Mouse (Mus musculus) spleen, adult 2 months (tissue): ENCODE results near the gene Tfap4. TPM values are rescaled to one million over a fixed set of nuclear protein-coding genes. Genes with fewer than 3 reads are reported as not detected.

Experiments used
- DNase-seq, 2 experiments: peaks; one replicate each; pipeline versions ENCODE4 v3.0.0 to v3.0.0-alpha.2; 2012 to 2021; ENCODE audit warnings: low spot score in 2 of 2, low read depth in 1 of 2
- H3K27ac ChIP-seq: fragments of 200-500 bp; 2 replicates; pipeline ENCODE4 v1.5.1; 2012; ENCODE audit warnings: low read length, inconsistent platforms; ENCODE audit not compliant: insufficient read depth
- H3K27me3 ChIP-seq: fragments of 200-500 bp; 2 replicates; pipeline ENCODE4 v1.6.1; 2012; ENCODE audit warnings: mild to moderate bottlenecking, moderate library complexity, low read length, inconsistent platforms; ENCODE audit not compliant: control insufficient read depth, insufficient read depth
- H3K36me3 ChIP-seq: fragments of 200-500 bp; 2 replicates; pipeline ENCODE4 v1.6.1; 2012; ENCODE audit warnings: mild to moderate bottlenecking, low read length, inconsistent platforms; ENCODE audit not compliant: control insufficient read depth, insufficient read depth
- H3K4me1 ChIP-seq: fragments of 200-500 bp; 2 replicates; pipeline ENCODE4 v1.6.1; 2011; ENCODE audit warnings: inconsistent platforms; ENCODE audit not compliant: control insufficient read depth, insufficient read depth, insufficient read length
- H3K4me3 ChIP-seq: fragments of 200-500 bp; 2 replicates; pipeline ENCODE4 v1.5.1; 2011; ENCODE audit warnings: mild to moderate bottlenecking, inconsistent platforms; ENCODE audit not compliant: insufficient read depth, insufficient read length; ENCODE audit errors: extremely low read depth
- CTCF ChIP-seq: fragments of 200-500 bp; IDR thresholded peaks from 2 replicates; pipeline ENCODE4 v1.5.1; 2011; ENCODE audit warnings: mild to moderate bottlenecking, inconsistent platforms; ENCODE audit not compliant: insufficient read depth, insufficient read length, insufficient replicate concordance; ENCODE audit errors: extremely low read depth
- POLR2A ChIP-seq: fragments of 200-500 bp; IDR thresholded peaks from 2 replicates; pipeline ENCODE4 v1.6.1; 2011; ENCODE audit warnings: low read depth, low read length, inconsistent platforms
- WGBS: fragments of 180-500 bp; shearing (Covaris S2); methylation state at CpG from one replicate; pipeline ENCODE4 v1.1.7; 2018; 5-methylcytosine and 5-hydroxymethylcytosine counted together
- polyA plus RNA-seq: library from polyadenylated mRNA; depleted of rRNA; stranded (reverse); fragments of >200 nt; gene quantifications from 2 replicates; pipeline ENCODE4 v1.2.3, GENCODE M21; 2012

The Tfap4 gene
- polyA plus RNA-seq, 1 experiment: 5.6 TPM

DNA sequence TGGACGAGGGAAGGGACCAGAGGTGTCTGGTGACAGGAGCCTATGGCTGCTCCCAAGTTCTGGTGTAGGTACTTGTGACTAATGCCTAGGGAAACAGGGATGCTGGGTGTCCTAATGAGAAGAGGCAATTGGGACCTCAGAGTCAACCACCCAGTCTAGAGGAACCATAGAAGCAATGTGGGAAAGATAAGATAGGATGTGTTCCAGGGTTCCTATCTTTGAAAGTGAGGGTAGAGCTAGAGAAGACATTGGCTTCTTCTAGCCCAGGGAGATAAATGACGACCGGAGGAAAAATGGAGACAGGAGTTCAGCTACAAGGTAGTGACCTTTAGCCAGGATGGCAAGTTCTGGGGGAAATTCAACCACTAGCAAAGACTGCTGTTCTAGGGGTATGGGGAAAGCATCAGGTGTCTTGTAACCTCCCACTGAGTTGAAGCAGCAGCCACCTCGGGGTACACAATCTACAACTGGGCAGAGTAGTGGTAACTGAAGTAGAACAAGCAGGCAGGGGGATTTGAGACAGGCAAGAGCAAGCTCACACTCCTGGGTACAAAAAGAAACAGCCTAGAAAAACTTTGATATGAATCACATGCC, 38.5 kb downstream of the Tfap4 start:
- no peak for TF ChIP-seq POLR2A
- no peak for TF ChIP-seq CTCF
- WGBS: 77% methylated on average over 4 of the region's 4 CpGs
- Histone ChIP-seq H3K27me3 (no peaks in the 10 kb centered on the region), H3K4me3 (no peak overlapping the region), H3K36me3 (no peaks in the 10 kb centered on the region), H3K4me1 (peaks cover 2% of the 10 kb centered on the region; the same call in 1 of the 2 replicates), H3K27ac (no peak overlapping the region)
- no peak for DNase-seq

DNA sequence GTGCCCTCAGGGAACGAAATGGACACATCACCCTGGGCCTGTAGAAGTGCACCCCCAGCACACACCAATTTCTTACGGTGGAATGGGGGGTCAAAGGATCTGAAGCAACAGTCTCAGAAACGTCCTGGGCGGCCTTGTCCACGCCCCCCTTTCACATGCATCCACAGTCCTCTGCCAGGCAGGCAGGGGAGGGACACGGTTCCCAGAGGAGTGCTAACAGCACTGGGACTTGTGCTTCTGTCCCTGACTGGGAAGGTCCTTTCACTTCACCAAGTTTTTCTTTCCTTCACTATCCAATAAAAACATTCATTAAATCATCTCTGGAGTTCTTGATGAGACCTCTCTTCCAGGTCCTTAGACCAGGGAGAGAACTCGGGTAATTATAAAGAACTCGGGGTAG, 39.0 kb downstream of the Tfap4 start:
- TF ChIP-seq POLR2A: no peak
- no peak for TF ChIP-seq CTCF
- no peak overlapping the region for H3K4me3 ChIP-seq
- DNase-seq: no peak
- WGBS: 93% methylated on average over 8 of the region's 8 CpGs
- H3K4me1 ChIP-seq: peaks cover 2% of the 10 kb centered on the region; the same call in 1 of the 2 replicates
- no peaks in the 10 kb centered on the region for H3K36me3 ChIP-seq
- H3K27me3 ChIP-seq: no peaks in the 10 kb centered on the region
- no peak overlapping the region for H3K27ac ChIP-seq

GRCm38 (mm10) chr16:4519825-4520224, 39.8 kb downstream of the Tfap4 start:
- no peak for TF ChIP-seq POLR2A
- TF ChIP-seq CTCF: no peak
- Histone ChIP-seq H3K4me3 (no peak overlapping the region), H3K27me3 (no peaks in the 10 kb centered on the region), H3K27ac (no peak overlapping the region), H3K36me3 (no peaks in the 10 kb centered on the region), H3K4me1 (peaks cover 2% of the 10 kb centered on the region; the same call in 1 of the 2 replicates)
- DNase-seq: no peak
- WGBS: 91% methylated on average over 2 of the region's 2 CpGs

DNA sequence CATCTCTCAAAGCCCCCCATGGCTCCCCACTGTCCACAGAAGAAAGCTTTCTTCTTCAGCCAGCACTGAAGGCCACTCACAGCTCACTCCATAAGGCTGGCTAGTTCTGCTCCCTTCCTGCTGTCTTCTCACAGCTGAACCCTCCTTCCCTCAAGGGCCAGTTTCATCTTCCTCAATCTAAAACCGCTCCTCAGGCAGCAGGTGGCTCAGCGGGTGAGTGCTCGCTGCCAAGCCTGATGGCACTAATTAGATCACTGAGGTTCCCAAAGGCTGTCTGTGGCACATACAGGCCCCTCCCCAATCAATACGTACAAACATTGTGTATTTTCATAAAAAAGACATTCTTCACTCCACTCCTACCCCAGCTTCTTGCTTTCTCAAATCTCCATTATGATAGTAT, 40.5 kb downstream of the Tfap4 start:
- TF ChIP-seq POLR2A (no peak), CTCF (no peak)
- WGBS: 14% methylated on average over 4 of the region's 4 CpGs

DNA sequence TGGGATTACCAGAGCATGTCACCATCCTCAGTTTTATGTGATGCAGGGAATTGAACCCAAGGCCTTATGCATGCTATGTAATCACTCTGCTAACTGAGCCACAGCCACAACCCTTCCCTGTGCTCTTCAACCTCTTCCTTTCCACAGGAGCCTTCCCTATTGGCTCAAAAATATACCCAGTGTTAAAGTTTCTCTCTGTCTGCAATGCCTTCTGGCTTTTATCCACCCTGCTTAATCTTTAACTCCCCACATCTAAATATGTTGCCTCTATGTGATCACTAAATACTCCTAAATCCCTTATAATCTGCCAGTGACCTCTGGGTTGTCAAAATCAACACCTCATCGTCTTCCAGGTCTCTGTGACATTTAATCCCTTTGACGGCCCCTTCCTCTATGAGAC, 41.7 kb downstream of the Tfap4 start:
- Histone ChIP-seq H3K36me3 (no peaks in the 10 kb centered on the region), H3K4me1 (peaks cover 2% of the 10 kb centered on the region; the same call in 1 of the 2 replicates), H3K4me3 (no peak overlapping the region), H3K27ac (no peak overlapping the region), H3K27me3 (no peaks in the 10 kb centered on the region)
- TF ChIP-seq CTCF: no peak
- TF ChIP-seq POLR2A: no peak
- WGBS: 92% methylated on average over 2 of the region's 2 CpGs
- no peak for DNase-seq

More for the DNA sequence above, 40.5 kb downstream of the Tfap4 start:
- H3K4me3 ChIP-seq: no peak overlapping the region
- peaks cover 2% of the 10 kb centered on the region; the same call in 1 of the 2 replicates for H3K4me1 ChIP-seq
- no peaks in the 10 kb centered on the region for H3K27me3 ChIP-seq
- peak; percentile 15 to 34 for DNase-seq
- H3K27ac ChIP-seq: no peak overlapping the region
- H3K36me3 ChIP-seq: no peaks in the 10 kb centered on the region

DNA sequence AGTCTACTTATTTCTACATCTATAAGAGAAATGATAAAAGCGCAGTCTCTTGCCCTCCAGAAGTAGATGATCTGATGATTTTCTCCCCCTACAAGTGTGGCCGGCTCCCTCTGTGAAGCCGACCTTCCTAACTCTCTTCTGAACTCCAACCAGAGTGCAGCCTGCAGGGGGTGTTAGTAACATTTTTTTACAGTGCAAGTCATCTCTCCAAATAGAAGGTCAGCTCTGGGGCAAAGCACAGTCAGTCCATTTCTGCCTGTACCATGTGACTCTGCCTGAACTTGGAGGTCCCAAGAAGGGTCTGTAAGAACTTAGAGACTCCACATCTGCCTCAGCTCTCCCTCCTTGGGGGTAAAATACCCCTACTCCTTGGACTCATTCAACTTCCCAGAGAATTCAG, 45.3 kb downstream of the Tfap4 start:
- peaks cover 7% of the 10 kb centered on the region; the same call in 1 of the 2 replicates for H3K4me1 ChIP-seq
- WGBS: 86% methylated on average over 3 of the region's 3 CpGs
- TF ChIP-seq CTCF: no peak
- no peak for TF ChIP-seq POLR2A
- no peak overlapping the region for H3K27ac ChIP-seq
- DNase-seq: no peak
- H3K27me3 ChIP-seq: no peaks in the 10 kb centered on the region
- H3K4me3 ChIP-seq: no peak overlapping the region
- H3K36me3 ChIP-seq: no peaks in the 10 kb centered on the region
